Mouse (Mus musculus) left cerebral cortex, postnatal 10 days (tissue): ENCODE results near the gene Ptprz1. TPM values are rescaled to one million over a fixed set of nuclear protein-coding genes. Genes with fewer than 3 reads are reported as not detected.
"Not testable (repeated sequence)": the region's sequence is repeated elsewhere in the genome, so short reads cannot be mapped to it uniquely, and the experiment has no call there.

Experiments used
- DNase-seq, 2 experiments: peaks; one replicate each; pipeline ENCODE4 v3.0.0; 2021 to 2022; ENCODE audit warnings: low spot score in 2 of 2, mixed read lengths in 1 of 2; ENCODE audit errors: extremely low spot score in 1 of 2
- intact Hi-C: fragments of 180-260 bp; cut with DNase I; formaldehyde crosslinking; loops from one replicate; pipeline ENCODE4 v1.15.1; 2025
- total RNA-seq, 2 experiments: library from RNA; stranded (reverse); gene quantifications; 2 replicates each; pipeline ENCODE4 v1.2.3; 2021

Gene Ptprz1
- total RNA-seq, 2 experiments from 2014 or later: 304 to 309 TPM

DNA sequence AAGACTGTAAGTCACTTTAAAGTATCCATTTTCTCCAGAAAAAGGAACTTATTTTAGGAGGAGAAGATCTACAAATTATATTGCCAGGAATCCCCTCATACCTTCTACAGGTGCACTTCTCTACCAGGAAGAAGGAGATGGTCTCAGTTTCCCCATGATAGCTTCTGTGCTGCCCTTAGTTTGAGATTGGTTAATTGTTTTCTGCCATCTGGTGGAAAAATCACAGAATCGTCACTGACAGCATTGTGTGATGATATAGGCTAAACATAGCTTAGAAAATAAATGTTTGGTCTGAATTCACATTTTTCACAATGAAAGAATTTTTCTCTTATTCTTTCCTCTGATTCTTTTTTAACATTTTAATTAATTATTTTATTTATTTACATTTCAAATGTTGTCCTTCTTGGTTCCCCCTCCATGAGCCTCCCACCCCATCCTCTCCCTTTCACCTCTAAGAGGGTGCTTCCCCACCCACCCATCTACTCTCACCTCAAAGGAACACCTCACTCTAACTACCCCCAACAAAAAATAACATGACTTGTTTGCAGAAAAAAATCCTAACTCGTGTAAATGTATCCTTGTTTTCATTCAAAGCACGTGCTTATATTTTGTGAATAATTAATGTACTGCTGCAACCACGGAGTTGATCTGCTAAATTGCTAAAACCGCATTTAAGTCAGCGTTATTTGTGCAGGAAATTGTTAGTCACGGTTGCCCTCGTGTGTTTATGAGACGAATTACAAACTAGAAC, 108.6 kb downstream of the Ptprz1 start:
- DNase-seq: peak in 1 of 2 experiments; percentile 20

DNA sequence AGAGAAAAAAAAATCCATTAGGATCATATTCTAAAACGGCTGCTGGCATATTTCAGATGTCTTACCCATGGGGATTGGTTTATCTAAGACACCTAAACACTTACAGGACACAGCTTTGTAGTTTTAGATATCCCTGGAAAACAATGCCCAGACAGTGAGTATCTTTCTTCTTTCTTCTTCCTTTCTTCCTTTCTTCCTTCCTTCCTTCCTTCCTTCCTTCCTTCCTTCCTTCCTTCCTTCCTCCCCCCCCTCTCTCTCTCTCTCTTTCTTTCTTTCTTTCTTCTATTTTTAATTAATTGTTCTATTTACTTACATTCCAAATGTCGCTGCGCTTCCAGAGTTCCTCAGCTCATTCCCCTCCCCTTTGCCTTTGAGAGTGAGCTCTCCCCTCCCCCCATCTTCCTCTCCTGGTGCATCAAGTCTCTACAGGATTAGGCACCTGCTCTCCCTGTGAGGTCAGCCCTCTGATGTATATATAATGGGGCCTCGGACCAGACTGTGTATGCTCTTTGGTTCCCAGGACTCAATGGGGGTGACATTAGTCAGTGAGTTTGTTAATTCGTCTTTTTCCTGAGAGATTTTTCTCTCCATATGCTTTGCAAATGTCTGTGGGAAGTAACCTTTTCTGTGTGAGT, 109.3 kb downstream of the Ptprz1 start:
- no peak for DNase-seq
- intact Hi-C loops: loop anchor here (5.0 to 10.0 kb wide), 3 partner anchors 490 to 862 kb away; no protein-coding TSS in a partner anchor

More for the DNA sequence above, 108.6 kb downstream of the Ptprz1 start:
- intact Hi-C loops: loop anchor here (5.0 to 10.0 kb wide), 3 partner anchors 489 to 862 kb away; no protein-coding TSS in a partner anchor

DNA sequence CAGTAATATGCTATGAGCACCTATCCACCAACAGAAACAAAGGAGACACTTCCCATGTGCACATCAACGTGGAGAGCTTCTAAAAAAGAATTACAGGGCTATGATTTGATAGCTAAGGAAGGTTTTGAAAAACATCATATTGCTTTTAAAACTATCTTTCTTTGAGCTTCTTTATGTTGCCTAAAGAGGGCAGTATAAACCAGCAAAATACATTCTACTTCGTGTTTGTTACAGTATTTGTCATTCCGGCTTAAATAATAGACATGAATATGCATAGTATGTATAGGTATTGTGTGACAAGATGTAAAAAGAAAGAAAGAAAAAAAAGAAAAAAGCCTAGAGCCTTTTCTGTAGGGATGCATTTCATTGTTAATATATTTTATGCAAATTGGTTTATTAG, 127.8 kb downstream of the Ptprz1 start:
- intact Hi-C loops: loop anchor here (10.0 kb wide), 1 partner anchor 462 kb away; no protein-coding TSS in a partner anchor
- no peak for DNase-seq

DNA sequence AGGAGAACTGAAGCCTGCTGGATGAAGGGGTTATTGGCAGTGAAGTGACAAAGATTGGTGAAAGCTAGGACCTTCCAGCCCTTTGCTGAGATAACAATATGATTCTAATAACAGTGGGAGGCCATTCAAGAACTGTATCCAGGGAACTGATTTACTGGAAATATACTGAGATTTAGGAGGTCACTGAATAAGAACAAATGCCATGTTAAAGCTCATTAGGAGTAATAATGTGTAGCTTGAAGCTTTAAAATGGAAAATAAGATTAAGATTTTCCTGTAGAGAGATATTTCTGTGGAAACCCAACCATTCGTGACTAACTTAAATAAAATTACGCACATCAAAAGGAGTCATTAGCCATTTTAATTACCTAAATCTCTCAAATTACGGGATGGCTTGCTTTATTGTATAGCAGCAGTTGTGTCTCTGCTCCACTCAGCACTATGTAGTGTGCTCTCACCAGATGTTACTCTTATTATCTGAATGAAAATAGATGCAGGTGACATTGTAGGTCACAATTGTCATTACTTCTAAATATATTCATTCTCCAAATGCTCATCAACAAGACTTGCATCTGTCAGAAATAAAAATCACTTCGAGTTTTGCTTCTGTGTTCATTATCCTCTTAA, 139.8 kb downstream of the Ptprz1 start:
- intact Hi-C loops: no loop called here
- DNase-seq: no peak

DNA sequence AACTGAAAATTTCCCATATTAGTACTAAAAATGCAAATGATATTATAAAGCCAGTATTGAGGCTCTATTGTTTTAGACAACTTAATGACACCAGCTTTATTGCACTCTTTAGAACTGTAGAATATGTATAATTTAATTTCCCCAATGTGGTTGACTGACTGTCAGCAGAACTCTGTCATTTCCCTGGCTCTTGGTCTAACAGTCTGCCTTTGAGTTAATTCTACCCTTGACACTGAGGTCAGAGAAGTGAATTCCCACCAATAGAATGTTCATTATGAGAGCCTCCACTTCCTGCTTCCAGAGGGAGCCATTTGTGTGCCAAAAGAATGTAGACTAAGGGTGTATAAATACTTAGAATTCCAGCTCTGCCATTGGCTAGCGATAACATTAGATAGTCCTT, 152.9 kb downstream of the Ptprz1 start:
- DNase-seq: no peak
- intact Hi-C loops: no loop called here

DNA sequence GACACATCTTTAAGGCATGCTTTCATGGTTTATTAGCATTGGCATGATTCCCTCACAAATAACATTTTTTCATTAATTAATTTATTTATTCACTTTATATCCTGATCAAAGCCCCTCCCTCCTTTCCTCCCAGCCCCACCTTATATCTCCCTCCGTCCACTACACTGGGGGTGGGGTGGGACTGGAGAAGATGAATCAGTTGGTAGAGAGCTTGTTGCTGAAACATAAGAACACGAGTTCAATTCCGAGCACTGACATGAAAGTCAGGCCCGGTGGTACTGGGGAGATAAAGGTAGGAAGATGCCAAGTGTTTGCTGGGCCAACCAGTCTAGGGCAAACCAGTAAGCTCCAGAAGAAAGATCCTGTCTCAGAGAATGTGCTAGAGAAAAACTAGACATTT, 173.5 kb downstream of the Ptprz1 start:
- no peak for DNase-seq
- intact Hi-C loops: no loop called here

DNA sequence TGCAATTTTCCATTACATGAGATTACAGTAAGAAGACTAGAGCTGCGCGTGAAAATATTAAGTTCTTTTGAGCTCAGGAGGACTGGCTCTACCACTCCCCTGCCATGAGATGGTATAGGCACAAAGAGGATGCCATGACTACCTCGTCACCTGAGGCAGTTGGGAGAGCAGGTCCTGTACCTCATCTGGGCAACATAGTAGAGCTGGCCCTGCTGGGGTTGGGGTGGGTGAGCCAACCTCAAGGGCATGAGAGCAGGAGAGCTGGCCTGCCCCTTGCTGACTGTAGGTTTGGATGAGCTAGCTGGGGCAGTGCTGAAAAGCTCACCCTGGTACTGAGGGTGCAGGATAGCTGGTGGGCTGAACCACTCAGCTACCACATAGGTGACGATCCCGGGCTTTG, 180.4 kb downstream of the Ptprz1 start:
- intact Hi-C loops: no loop called here
- no peak for DNase-seq

DNA sequence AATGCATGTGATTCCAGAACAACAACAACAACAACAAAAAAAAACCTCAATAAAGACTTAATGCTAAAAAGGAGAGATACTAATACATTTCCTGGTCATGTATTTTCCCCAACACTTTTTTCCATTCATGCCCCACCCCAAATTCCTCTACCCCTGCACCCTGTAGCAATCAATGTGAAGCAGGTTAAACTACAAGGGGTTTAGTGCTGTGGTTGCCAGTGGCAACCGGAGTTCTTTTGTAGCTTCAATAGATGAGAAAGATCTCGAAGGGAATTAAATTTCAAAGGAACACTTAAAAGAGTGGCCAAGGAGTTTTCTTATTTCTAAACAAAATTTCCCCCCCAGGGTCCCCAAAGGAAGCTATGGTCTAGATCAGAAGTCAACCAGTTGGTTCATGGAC, 200.8 kb downstream of the Ptprz1 start:
- DNase-seq: no peak
- intact Hi-C loops: no loop called here

DNA sequence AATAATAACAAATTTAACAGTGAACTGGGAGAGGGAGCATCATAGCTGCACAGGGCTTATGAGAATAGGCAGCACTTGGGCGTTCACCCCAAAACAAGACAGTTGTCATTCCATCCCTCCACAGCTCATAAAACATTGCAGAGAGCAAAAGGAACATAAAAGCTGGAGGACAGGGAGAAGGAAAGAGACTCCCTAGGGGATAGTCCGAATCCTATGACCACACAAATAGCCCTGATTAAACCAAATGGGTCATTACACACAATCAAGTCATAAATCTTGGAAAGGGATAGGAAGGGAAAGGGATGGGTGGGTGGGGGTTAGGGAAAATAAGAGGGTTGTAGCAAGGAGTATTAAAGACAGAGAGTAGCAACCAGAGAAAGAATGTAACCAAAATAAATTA, 203.0 kb downstream of the Ptprz1 start:
- DNase-seq: no peak
- intact Hi-C loops: no loop called here

DNA sequence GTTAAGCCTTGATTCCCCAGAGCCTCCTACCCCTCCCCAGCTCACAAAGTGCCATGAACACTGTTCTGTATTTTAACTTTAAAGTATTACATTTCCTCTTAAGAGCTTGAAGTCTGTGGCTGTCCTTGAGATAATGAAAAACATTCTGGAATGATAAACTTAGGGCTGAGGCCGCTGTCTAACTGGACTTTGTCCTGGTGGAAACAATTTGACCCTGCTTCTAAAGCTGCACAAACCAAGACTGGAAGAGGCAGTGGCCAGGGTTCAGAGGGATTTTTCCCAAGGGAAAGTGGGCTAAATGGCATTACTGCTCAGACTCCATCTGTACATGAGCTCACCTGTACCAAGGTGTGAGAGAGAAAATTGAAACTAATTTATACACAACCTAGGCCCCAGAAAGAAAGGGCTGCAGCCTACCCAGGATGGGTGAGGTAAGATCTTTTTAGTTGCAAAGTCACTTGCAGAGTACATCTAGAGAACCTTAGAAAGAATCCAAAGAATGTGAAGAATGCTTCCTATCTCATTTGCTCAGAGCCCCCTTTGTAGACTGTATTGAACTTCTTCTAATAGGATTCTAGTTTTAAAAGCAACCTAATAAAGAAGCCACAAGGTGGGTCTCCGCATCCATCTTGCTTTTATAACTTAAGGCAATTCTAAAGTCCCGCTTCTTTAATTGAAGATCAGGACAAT, 204.8 kb downstream of the Ptprz1 start:
- DNase-seq: no peak
- intact Hi-C loops: no loop called here

DNA sequence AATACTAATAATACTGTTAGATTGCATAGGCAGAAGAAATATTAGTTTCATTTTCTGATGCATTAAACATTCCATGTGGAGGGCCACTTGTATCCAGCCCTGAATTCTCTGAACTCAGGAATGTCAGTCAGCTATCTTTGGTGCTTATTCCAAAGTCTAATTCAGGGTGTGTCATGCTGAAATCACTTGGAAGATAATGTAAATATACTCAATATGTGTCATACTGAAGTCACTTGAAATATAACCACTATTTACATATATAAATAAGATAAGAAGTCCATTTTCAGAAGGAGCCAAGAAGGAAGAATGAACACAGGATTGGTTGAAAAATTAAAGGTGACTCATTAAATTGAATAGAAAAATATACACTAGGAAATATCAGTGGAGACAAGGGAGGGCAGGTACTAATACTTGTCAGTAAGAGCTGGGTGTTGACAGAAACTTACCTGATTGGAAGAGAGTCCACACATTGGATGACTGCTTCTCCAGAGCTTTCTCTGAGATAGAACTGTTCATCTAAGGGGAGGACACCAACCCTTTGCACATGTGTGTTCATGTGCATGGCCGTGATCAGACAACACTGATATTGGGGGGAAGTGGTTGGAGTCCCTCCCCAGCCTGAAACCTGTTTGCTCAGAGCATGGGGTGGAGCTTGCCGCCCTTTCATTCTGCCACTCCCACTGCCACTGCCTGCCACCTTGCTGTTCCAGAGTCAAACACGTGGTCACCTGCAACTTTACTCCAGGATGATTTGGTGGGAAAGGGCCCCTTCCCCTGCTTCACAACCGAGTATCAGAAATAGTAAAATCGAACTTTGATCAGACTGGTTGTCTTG, 209.5 kb downstream of the Ptprz1 start:
- intact Hi-C loops: no loop called here
- DNase-seq: no peak

DNA sequence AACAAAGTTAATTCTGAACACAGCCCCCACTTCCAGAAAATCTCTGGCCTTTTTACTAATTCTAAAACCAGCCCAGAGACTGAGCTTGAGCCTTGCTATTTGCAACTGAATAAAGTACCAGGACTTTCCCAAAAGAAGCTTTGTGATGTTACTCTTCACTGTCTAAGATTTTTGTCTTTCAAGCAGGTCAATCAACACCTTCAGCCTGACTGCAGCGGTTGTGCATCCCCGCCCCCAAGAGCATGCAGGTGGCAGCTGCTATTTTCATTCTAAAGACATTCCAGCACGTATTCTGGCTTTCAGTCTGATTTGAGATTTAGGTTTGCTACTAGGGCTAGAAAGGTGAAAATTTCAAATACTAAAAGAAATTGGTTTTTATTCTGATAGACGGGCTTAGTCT, 214.0 kb downstream of the Ptprz1 start:
- DNase-seq, intact Hi-C loops: not testable (repeated sequence)

DNA sequence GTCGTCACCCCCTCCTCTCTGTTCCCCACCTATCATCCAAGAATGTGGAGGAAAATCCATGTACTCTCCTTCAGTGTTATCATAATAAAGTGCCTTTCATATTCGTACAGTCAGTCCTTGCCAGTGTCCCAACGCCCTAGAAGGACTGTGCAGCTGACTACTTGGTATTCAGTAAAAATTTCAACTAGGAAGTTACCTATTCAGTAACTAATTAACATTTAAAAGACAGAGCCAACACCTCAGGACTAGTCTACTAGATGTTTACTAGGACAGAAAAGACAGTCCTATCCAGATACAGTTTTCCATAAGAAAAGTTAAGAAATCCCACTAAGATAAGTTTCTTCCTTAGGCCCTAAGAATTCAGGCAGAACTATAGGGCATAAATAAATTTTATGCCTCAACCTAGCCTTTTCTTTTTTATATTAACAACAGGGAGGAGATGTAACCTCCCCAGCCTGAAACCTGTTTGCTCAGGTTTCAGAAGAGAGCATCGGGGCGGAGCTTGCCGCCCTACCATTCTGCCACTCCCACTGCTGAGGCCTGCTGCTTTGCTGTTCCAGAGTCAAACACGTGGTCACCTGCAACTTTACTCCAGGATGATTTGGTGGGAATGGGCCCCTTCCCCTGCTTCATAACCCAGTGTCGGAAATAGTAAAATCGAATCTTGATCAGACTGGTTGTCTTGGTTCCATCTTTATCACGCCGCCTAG, 215.2 kb downstream of the Ptprz1 start:
- DNase-seq, intact Hi-C loops: not testable (repeated sequence)
